8 mouse cellular contexts compared by ENCODE assay signal in the genomic region with DNA sequence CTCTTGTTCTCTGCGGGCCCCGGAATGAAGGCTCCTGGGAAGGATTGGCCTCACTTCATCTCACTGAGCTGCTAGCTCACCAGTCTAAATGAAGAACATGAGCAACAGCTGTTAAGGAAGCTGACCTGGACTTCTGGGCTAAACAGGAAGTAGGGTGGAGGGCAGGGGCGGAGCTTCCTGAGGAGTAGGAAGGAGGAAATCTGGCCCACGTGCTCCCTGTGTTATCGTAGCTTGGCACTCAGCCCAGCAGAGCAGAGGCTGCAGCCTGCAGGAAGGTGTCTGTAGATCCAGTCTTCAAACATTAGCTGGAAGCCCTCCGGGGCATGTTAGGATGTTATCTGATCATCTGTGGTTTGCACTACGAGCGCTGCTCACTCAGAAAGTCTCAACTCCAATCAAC. TPM values are rescaled to one million over a fixed set of nuclear protein-coding genes. Genes with fewer than 3 reads are reported as not detected.
A peak's percentile ranks its signal among the peaks of the same experiment; 100 is the strongest.
DNase-seq lines count a peak whose midpoint lies in the region; ATAC-seq and TF ChIP-seq lines count a peak whose summit lies in the region.

No protein-coding gene starts in this region.

- peaks cover 23% of the 10 kb centered on the region for H3K4me1 ChIP-seq in limb, embryonic 11.5 days (ENCODE audit: control insufficient read depth, insufficient read depth, low read length)
- H3K4me1 ChIP-seq in limb, embryonic 10.5 days, result peaks cover 47% of the 10 kb centered on the region
- H3K4me1 ChIP-seq in heart, adult 2 months (ENCODE audit: control insufficient read depth, insufficient read depth, low read length), result peaks cover 26% of the 10 kb centered on the region
- peaks cover 13% of the 10 kb centered on the region; the same call in 1 of the 2 replicates for H3K4me1 ChIP-seq in kidney, embryonic 14.5 days (ENCODE audit: control insufficient read depth, insufficient read depth, low read length)

- no peak overlapping the region for H3K4me2 ChIP-seq in limb, embryonic 11.5 days (ENCODE audit: low read depth, severe bottlenecking)
- no peak overlapping the region for H3K4me2 ChIP-seq in kidney, embryonic 14.5 days (replicated peaks; ENCODE audit: low read depth, low read length)

- H3K36me3 ChIP-seq in limb, embryonic 11.5 days (ENCODE audit: control insufficient read depth, insufficient read depth, low read length), result no peaks in the 10 kb centered on the region
- H3K36me3 ChIP-seq in limb, embryonic 10.5 days, result no peaks in the 10 kb centered on the region
- peaks cover 2% of the 10 kb centered on the region; the same call in 1 of the 2 replicates for H3K36me3 ChIP-seq in heart, adult 2 months (ENCODE audit: control insufficient read depth, insufficient read depth, low read length)
- H3K36me3 ChIP-seq in kidney, embryonic 14.5 days (ENCODE audit: control insufficient read depth, insufficient read depth, low read length), result no peaks in the 10 kb centered on the region

- H3K27ac ChIP-seq in limb, embryonic 11.5 days (replicated peaks; ENCODE audit: low read depth, low read length), result no peak overlapping the region
- H3K27ac ChIP-seq in limb, embryonic 10.5 days, result no peak overlapping the region
- peak overlapping the region; percentile 82 for H3K27ac ChIP-seq in heart, adult 2 months
- H3K27ac ChIP-seq in kidney, embryonic 14.5 days (ENCODE audit: low read depth, low read length), result peak overlapping the region; percentile 33; the same call in 1 of the 2 replicates

- H3K27me3 ChIP-seq in limb, embryonic 11.5 days (ENCODE audit: control insufficient read depth, insufficient read depth, low read length), result no peaks in the 10 kb centered on the region
- no peaks in the 10 kb centered on the region for H3K27me3 ChIP-seq in limb, embryonic 10.5 days (ENCODE audit: low read depth, poor library complexity, severe bottlenecking)
- no peaks in the 10 kb centered on the region for H3K27me3 ChIP-seq in heart, adult 2 months (ENCODE audit: control insufficient read depth, insufficient read depth, low read length)
- no peaks in the 10 kb centered on the region for H3K27me3 ChIP-seq in kidney, embryonic 14.5 days (ENCODE audit: control insufficient read depth, insufficient read depth, low read length)

- no peak for TF ChIP-seq CTCF in heart, adult 2 months (IDR thresholded peaks at IDR 0.05)

- H3K4me3 ChIP-seq in limb, embryonic 11.5 days (ENCODE audit: low read depth, low read length), result no peak overlapping the region
- H3K4me3 ChIP-seq in limb, embryonic 10.5 days, result no peak overlapping the region
- H3K4me3 ChIP-seq in heart, adult 2 months, result no peak overlapping the region
- H3K4me3 ChIP-seq in kidney, embryonic 14.5 days (ENCODE audit: low read length), result no peak overlapping the region

- WGBS in limb, embryonic 11.5 days, result 71% methylated on average over 8 of the region's 8 CpGs
- WGBS in limb, embryonic 10.5 days, result 74% methylated on average over 8 of the region's 8 CpGs
- 10% methylated on average over 8 of the region's 8 CpGs for WGBS in heart, adult 2 months
- 46% methylated on average over 8 of the region's 8 CpGs for WGBS in kidney, embryonic 14.5 days

- no peaks in the 10 kb centered on the region for H3K9me3 ChIP-seq in limb, embryonic 11.5 days (ENCODE audit: control insufficient read depth, low read length)
- no peaks in the 10 kb centered on the region for H3K9me3 ChIP-seq in limb, embryonic 10.5 days (replicated peaks)
- no peaks in the 10 kb centered on the region for H3K9me3 ChIP-seq in kidney, embryonic 14.5 days (ENCODE audit: control insufficient read depth, low read length)

- ATAC-seq in limb, embryonic 11.5 days (ENCODE audit: insufficient number of reproducible peaks, low FRiP score, low TSS enrichment, low read depth), result no peak
- peak; percentile 63 for ATAC-seq in kidney, embryonic 14.5 days (ENCODE audit: low FRiP score, low TSS enrichment)

- peak; percentile 54; the same call in 1 of the 2 replicates for TF ChIP-seq POLR2A in heart, adult 2 months (IDR thresholded peaks at IDR 0.05; ENCODE audit: insufficient read depth, low read depth, low read length)

- no peaks in the 10 kb centered on the region for H3K79me2 ChIP-seq in heart, adult 2 months (replicated peaks; ENCODE audit: control insufficient read depth, insufficient read depth, low read length)

- intact Hi-C loops in heart, adult 2 months (cut with DNase I), result loop anchor here (2.0 kb wide), 4 partner anchors 39 to 83 kb away; no protein-coding TSS in a partner anchor

- peak; percentile 32 for DNase-seq in limb, embryonic 11.5 days (ENCODE audit: low spot score)
- no peak for DNase-seq in limb, embryonic 10.5 days (ENCODE audit: low spot score)
- peak; percentile 86 for DNase-seq in adrenal gland, adult 2 months
- DNase-seq in heart, adult 2 months, result peak; percentile 87 to 93
- DNase-seq in lung, postnatal 36 days, result peak; percentile 97
- DNase-seq in spleen, postnatal 4 days (ENCODE audit: low spot score in 2 of 2), result peak; percentile 56 to 67
- DNase-seq in cerebellum, adult 11-12 months, result no peak

- no peak overlapping the region for H3K9ac ChIP-seq in limb, embryonic 11.5 days (ENCODE audit: low read length)
- H3K9ac ChIP-seq in heart, adult 2 months (ENCODE audit: low read depth, low read length), result no peak overlapping the region
- no peak overlapping the region for H3K9ac ChIP-seq in kidney, embryonic 14.5 days (ENCODE audit: low read depth, low read length)

- peak; percentile 99 for TF ChIP-seq EP300 in heart, adult 2 months (IDR thresholded peaks at IDR 0.05; ENCODE audit: insufficient read depth, low read depth, low read length)

RNA-seq across cellular contexts. Expression of gene Nav1, which starts 24.4 kb away (rescaled TPM):
- 16.4 and 16.7 TPM in 2 replicates for polyA plus RNA-seq in limb, embryonic 11.5 days (2014; fragmentation: Nextera tagmentation; extraction: Ambion mirVana)
- 16.1 and 18.3 TPM in 2 replicates for polyA plus RNA-seq in limb, embryonic 10.5 days (2016; fragmentation: Nextera tagmentation; extraction: Ambion mirVana)
- 10 to 100 TPM; 13.0 to 17.2 TPM for total RNA-seq in adrenal gland, adult 2 months (2021)
- polyA plus RNA-seq in adrenal gland, adult 2 months (2012; rRNA removed), result 6.1 and 7.2 TPM in 2 replicates
- 10 to 100 TPM; 19.1 to 20.7 TPM for total RNA-seq in heart, adult 2 months (2021)
- polyA plus RNA-seq in heart, adult 2 months (2012; rRNA removed), result 15.2 and 16.8 TPM in 2 replicates
- 12.1 and 23.7 TPM in 2 replicates for polyA plus RNA-seq in kidney, embryonic 14.5 days (2014; fragmentation: Nextera tagmentation; extraction: Ambion mirVana)

Comparison
In these comparisons a context has a peak if more than half of its experiments do, and no peak if none do; other contexts are left out.
1. DNase-seq: peak in limb, embryonic 11.5 days (single experiment), adrenal gland, adult 2 months (single experiment), heart, adult 2 months (2 of 2), lung, postnatal 36 days (single experiment) and spleen, postnatal 4 days (2 of 2); none in limb, embryonic 10.5 days (single experiment) and cerebellum, adult 11-12 months (single experiment).
2. H3K27ac ChIP-seq: peak in heart, adult 2 months (single experiment) and kidney, embryonic 14.5 days (single experiment); none in limb, embryonic 11.5 days (single experiment) and limb, embryonic 10.5 days (single experiment).